Mouse (Mus musculus) liver, embryonic 16.5 days (tissue): ENCODE data around the gene Hist1h4i. TPM values are rescaled to one million over a fixed set of nuclear protein-coding genes. Genes with fewer than 3 reads are reported as not detected.

ENCODE experiments used
- ATAC-seq: fragments of 200-750 bp; cut with Nextera tagmentation; 2 replicates; pipeline ENCODE4 v1.8.0; 2017; ENCODE audit warnings: low read depth, mild to moderate bottlenecking, moderate number of reproducible peaks, moderate library complexity
- H3K27ac ChIP-seq: fragments of 300-500 bp; sonication (generic); 2 replicates; pipeline ENCODE4 v1.5.1; 2014; ENCODE audit warnings: mild to moderate bottlenecking, low read length
- H3K27me3 ChIP-seq: fragments of 300-500 bp; sonication (generic); 2 replicates; pipeline ENCODE4 v1.6.1; 2014; ENCODE audit warnings: low read depth, low read length, mixed read lengths; ENCODE audit not compliant: control insufficient read depth, insufficient read depth
- H3K36me3 ChIP-seq: fragments of 300-500 bp; sonication (generic); 2 replicates; pipeline ENCODE4 v1.6.1; 2014; ENCODE audit warnings: mild to moderate bottlenecking; ENCODE audit not compliant: control insufficient read depth, insufficient read depth
- H3K4me1 ChIP-seq: fragments of 300-500 bp; sonication (generic); 2 replicates; pipeline ENCODE4 v1.6.1; 2014; ENCODE audit warnings: low read depth, low read length, mixed read lengths; ENCODE audit not compliant: control insufficient read depth
- H3K4me2 ChIP-seq: fragments of 300-500 bp; sonication (generic); 2 replicates; pipeline ENCODE4 v1.6.1; 2014; ENCODE audit warnings: low read depth, low read length, mixed read lengths
- H3K4me3 ChIP-seq: fragments of 300-500 bp; sonication (generic); 2 replicates; pipeline ENCODE4 v1.5.1; 2014; ENCODE audit warnings: low read depth, mild to moderate bottlenecking, low read length
- H3K9ac ChIP-seq: fragments of 300-500 bp; sonication (generic); 2 replicates; pipeline ENCODE4 v1.6.1; 2014; ENCODE audit warnings: low read depth, low read length
- H3K9me3 ChIP-seq: fragments of 300-500 bp; sonication (generic); replicated peaks from 2 replicates; pipeline ENCODE4 v1.6.1; 2016; ENCODE audit warnings: low read length; ENCODE audit not compliant: control insufficient read depth
- WGBS: fragments of 180-500 bp; shearing (Covaris S2); extraction: QIAGEN DNeasy Blood & Tissue Kit; methylation state at CpG from one replicate; pipeline ENCODE4 v1.1.7; 2014; ENCODE audit not compliant: insufficient replicate concordance; 5-methylcytosine and 5-hydroxymethylcytosine counted together
- polyA plus RNA-seq: library from polyadenylated mRNA; unstranded; fragments of >200 nt; fragmentation: Nextera tagmentation; extraction: Ambion mirVana; gene quantifications from 2 replicates; pipeline ENCODE4 v1.2.1, GENCODE M21; 2015

Gene Hist1h4i
- polyA plus RNA-seq, 1 experiment from 2014 or later = 47.5 TPM

DNA sequence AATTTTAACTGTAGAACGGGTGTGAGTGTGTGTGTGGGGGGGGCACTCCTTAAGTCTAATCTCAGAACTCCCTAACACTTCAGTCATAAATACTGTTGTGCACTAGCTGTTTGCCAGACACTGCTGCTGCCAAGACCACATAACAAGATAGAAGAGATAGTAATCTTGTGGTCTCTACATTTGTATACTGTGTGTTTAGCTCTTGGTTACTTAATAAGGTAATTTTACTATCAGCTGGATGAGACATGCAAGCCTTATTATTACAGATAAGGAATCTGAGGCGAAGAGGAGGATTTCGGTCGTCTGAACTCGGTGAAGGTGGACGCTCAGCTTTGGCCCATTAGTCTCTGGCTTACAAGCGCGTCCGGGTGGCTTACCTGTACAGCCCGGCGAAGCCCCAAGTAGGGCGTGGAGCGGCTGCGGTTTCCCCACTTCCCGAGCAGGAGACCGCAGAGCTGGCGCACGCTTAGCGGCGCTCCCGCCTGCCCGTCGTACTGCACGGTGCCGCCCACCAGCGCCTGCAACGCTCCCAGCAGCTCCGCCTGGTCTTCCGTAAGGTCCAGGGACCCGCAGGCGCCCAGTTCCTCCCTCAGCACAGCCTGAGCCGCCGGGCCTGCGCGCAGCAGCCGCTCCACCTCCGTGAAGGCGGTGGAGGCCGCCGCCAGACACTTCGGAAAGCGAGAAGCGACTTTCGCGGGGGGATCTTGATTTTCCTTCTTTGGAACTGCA is 35.4 kb downstream of the Hist1h4i start:
- Histone ChIP-seq H3K27me3 (peaks cover 86% of the 10 kb centered on the region), H3K36me3 (no peaks in the 10 kb centered on the region), H3K9ac (peak overlapping the region; percentile 36; the same call in 1 of the 2 replicates), H3K4me1 (peaks cover 15% of the 10 kb centered on the region), H3K4me3 (peak overlapping the region; percentile 63), H3K4me2 (peak overlapping the region; percentile 84), H3K27ac (0 out of 2 replicates have a peak overlapping the region, but pooled peaks have one; percentile 42), H3K9me3 (no peaks in the 10 kb centered on the region)
- ATAC-seq = peak; percentile 80
- WGBS = under 1% methylated on average over 45 of the region's 45 CpGs

- 8% methylated on average over 5 of the region's 5 CpGs for WGBS
Observed at GRCm38 (mm10) chr13:22001823-22002222, 39.3 kb downstream of the Hist1h4i start.

GRCm38 (mm10) chr13:22001346-22001745 is 39.8 kb downstream of the Hist1h4i start:
- no peak for ATAC-seq
- Histone ChIP-seq H3K4me3 (no peak overlapping the region), H3K36me3 (no peaks in the 10 kb centered on the region), H3K27me3 (peaks cover 79% of the 10 kb centered on the region), H3K4me1 (peaks cover 10% of the 10 kb centered on the region), H3K9ac (no peak overlapping the region), H3K27ac (no peak overlapping the region), H3K4me2 (0 out of 2 replicates have a peak overlapping the region, but pooled peaks have one; percentile 11), H3K9me3 (no peaks in the 10 kb centered on the region)
- 11% methylated on average over 2 of the region's 2 CpGs for WGBS

More at GRCm38 (mm10) chr13:22001823-22002222, 39.3 kb downstream of the Hist1h4i start:
- H3K27me3 ChIP-seq = peaks cover 79% of the 10 kb centered on the region
- no peak for ATAC-seq
- H3K36me3 ChIP-seq = no peaks in the 10 kb centered on the region
- H3K9ac ChIP-seq = no peak overlapping the region
- 0 out of 2 replicates have a peak overlapping the region, but pooled peaks have one; percentile 11 for H3K4me2 ChIP-seq
- H3K4me3 ChIP-seq = no peak overlapping the region
- peaks cover 14% of the 10 kb centered on the region for H3K4me1 ChIP-seq
- no peak overlapping the region for H3K27ac ChIP-seq
- no peaks in the 10 kb centered on the region for H3K9me3 ChIP-seq

DNA sequence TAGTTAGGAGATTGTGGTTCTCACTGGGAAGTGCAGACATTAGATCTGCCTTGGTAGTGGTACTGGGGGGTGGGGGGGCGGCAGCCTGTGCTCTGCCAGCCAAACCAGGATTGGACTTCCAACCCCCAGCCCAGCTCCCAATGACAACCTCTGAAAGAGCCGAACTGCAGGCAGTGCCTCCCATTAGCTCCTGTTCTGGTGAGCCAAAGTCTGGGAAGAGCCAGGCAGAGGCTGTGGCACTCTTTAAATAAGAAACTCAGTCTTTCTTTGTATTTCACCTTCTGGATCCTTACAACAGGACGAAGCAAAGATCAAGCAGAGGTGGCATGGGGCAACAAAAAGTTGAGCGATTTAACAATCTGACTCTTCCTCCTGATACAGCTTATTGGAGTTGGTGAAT is 42.0 kb downstream of the Hist1h4i start:
- ATAC-seq = no peak
- Histone ChIP-seq H3K4me2 (no peak overlapping the region), H3K36me3 (no peaks in the 10 kb centered on the region), H3K27me3 (peaks cover 74% of the 10 kb centered on the region), H3K9me3 (no peaks in the 10 kb centered on the region), H3K4me1 (peaks cover 5% of the 10 kb centered on the region), H3K27ac (no peak overlapping the region), H3K9ac (no peak overlapping the region), H3K4me3 (no peak overlapping the region)
- WGBS = 46% methylated on average over 4 of the region's 4 CpGs

DNA sequence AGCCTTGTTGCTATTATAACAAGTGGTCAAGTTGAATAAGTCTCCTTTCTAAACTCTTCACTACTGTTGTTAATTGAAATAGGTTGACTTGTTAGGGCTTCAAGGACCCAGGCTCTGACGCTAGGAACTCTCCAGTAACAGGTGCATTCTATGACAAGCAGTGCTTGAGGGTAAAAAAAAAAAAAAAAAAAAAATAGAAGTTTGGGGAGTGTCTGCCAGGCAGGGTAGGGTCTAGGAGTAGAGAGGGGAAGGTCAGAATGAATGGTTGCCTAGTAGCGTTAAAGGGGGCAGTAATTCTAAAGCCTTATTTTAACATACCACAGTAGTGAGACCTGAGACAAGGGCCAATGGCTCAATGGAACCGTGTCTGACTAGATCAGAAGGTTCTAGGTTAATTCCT is 42.8 kb downstream of the Hist1h4i start:
- WGBS = 28% methylated on average over 3 of the region's 3 CpGs
- H3K4me1 ChIP-seq = peaks cover 5% of the 10 kb centered on the region
- ATAC-seq = no peak

GRCm38 (mm10) chr13:21997821-21998220 is 43.3 kb downstream of the Hist1h4i start:
- no peaks in the 10 kb centered on the region for H3K9me3 ChIP-seq
- H3K4me2 ChIP-seq = no peak overlapping the region
- peaks cover 68% of the 10 kb centered on the region for H3K27me3 ChIP-seq
- peaks cover 5% of the 10 kb centered on the region for H3K4me1 ChIP-seq
- no peaks in the 10 kb centered on the region for H3K36me3 ChIP-seq
- no peak overlapping the region for H3K9ac ChIP-seq
- H3K4me3 ChIP-seq = no peak overlapping the region
- 13% methylated on average over 4 of the region's 4 CpGs for WGBS
- no peak overlapping the region for H3K27ac ChIP-seq
- no peak for ATAC-seq

More for the DNA sequence above, 42.8 kb downstream of the Hist1h4i start:
- Histone ChIP-seq H3K9ac (no peak overlapping the region), H3K4me2 (no peak overlapping the region), H3K4me3 (no peak overlapping the region), H3K9me3 (no peaks in the 10 kb centered on the region), H3K27me3 (peaks cover 72% of the 10 kb centered on the region), H3K27ac (no peak overlapping the region), H3K36me3 (no peaks in the 10 kb centered on the region)

DNA sequence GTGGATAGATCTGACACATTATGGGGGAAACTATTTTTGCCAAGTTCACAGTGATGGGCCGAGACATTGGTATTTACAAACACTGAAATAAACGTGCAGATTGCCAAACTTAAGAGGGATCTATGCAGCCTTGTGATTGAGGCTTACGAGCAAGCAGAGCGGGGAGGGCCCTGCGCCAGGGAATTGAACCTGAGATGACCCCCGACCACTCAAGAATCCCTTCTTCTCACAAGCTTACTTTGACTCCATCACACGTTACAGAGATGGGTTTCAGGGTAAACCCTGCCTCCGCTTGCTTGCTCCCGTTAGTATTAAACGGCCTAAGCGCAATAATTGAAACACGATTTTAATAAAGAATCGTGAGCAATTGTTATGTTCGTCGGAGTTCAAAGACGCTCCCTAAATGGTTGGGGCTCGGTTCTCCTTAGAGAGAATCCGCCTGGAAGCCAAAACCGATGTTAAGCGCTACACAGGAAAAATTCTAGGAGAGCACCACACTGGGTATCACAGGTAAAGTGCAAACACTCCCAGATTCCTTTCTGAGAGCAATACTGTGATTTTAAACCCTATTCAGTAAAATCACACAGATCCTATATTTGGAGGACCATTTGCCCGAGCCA is 43.9 kb downstream of the Hist1h4i start:
- 3% methylated on average over 21 of the region's 21 CpGs for WGBS
- H3K4me3 ChIP-seq = peak overlapping the region; percentile 47
- no peaks in the 10 kb centered on the region for H3K36me3 ChIP-seq
- ATAC-seq = no peak
- H3K4me2 ChIP-seq = peak overlapping the region; percentile 67
- H3K27me3 ChIP-seq = peaks cover 65% of the 10 kb centered on the region
- no peak overlapping the region for H3K27ac ChIP-seq
- peaks cover 5% of the 10 kb centered on the region for H3K4me1 ChIP-seq
- no peaks in the 10 kb centered on the region for H3K9me3 ChIP-seq
- H3K9ac ChIP-seq = no peak overlapping the region

DNA sequence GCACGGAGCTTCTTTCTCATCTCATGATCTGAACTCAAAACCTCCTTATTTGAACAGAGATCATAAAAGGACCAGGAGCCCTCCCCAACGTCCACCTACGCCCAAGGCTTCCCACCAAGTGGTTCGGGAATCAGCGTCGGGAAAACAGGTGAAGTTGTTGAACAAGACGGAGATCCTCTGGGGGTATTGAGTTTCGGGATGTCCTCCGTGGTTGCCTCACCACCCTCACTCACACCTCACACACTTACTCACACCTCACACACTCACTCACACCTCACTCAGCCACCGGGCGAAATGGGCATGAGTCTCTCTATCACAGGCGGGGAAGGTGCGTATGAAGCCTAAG is 44.3 kb downstream of the Hist1h4i start:
- Histone ChIP-seq H3K9ac (no peak overlapping the region), H3K4me1 (peaks cover 5% of the 10 kb centered on the region), H3K9me3 (no peaks in the 10 kb centered on the region), H3K4me3 (peak overlapping the region; percentile 47), H3K36me3 (no peaks in the 10 kb centered on the region), H3K27ac (no peak overlapping the region), H3K27me3 (peaks cover 65% of the 10 kb centered on the region), H3K4me2 (peak overlapping the region; percentile 67)
- WGBS = under 1% methylated on average over 13 of the region's 13 CpGs
- no peak for ATAC-seq
